Mouse (Mus musculus) forebrain, embryonic 12.5 days (tissue): ENCODE results near the gene Mrps7. TPM values are rescaled to one million over a fixed set of nuclear protein-coding genes. Genes with fewer than 3 reads are reported as not detected.

ENCODE experiments used
- ATAC-seq: fragments of 200-750 bp; cut with Nextera tagmentation; 2 replicates; pipeline ENCODE4 v1.8.0; 2017; ENCODE audit warnings: moderate TSS enrichment; ENCODE audit not compliant: low FRiP score
- H3K27ac ChIP-seq: fragments of 300-500 bp; sonication (generic); 2 replicates; pipeline ENCODE4 v1.5.1; 2016; ENCODE audit warnings: mild to moderate bottlenecking
- H3K27me3 ChIP-seq: fragments of 300-500 bp; sonication (generic); 2 replicates; pipeline ENCODE4 v1.6.1; 2016; ENCODE audit warnings: mild to moderate bottlenecking
- H3K36me3 ChIP-seq: fragments of 300-500 bp; sonication (generic); replicated peaks from 2 replicates; pipeline ENCODE4 v1.6.1; 2016; ENCODE audit warnings: mild to moderate bottlenecking
- H3K4me1 ChIP-seq: fragments of 300-500 bp; sonication (generic); 2 replicates; pipeline ENCODE4 v1.6.1; 2016
- H3K4me2 ChIP-seq: fragments of 300-500 bp; sonication (generic); 2 replicates; pipeline ENCODE4 v1.6.1; 2016; ENCODE audit warnings: mild to moderate bottlenecking, moderate library complexity
- H3K4me3 ChIP-seq: fragments of 300-500 bp; sonication (generic); replicated peaks from 2 replicates; pipeline ENCODE4 v1.5.1; 2016; ENCODE audit warnings: mild to moderate bottlenecking
- H3K9ac ChIP-seq: fragments of 300-500 bp; sonication (generic); 2 replicates; pipeline ENCODE4 v1.6.1; 2016; ENCODE audit warnings: mild to moderate bottlenecking
- H3K9me3 ChIP-seq: fragments of 300-500 bp; sonication (generic); 2 replicates; pipeline ENCODE4 v1.6.1; 2016
- WGBS: fragments of 180-500 bp; shearing (Covaris S2); methylation state at CpG from one replicate; pipeline ENCODE4 v1.1.7; 2016; 5-methylcytosine and 5-hydroxymethylcytosine counted together
- polyA plus RNA-seq: library from polyadenylated mRNA; unstranded; fragments of >200 nt; fragmentation: Nextera tagmentation; extraction: Ambion mirVana; gene quantifications from 2 replicates; pipeline ENCODE4 v1.2.1, GENCODE M21; 2016

Mrps7 gene
- polyA plus RNA-seq, 1 experiment from 2014 or later, result 89.5 TPM

- Histone ChIP-seq H3K9ac (no peak overlapping the region), H3K4me2 (no peak overlapping the region), H3K36me3 (no peaks in the 10 kb centered on the region), H3K4me3 (no peak overlapping the region), H3K9me3 (no peaks in the 10 kb centered on the region), H3K4me1 (no peaks in the 10 kb centered on the region), H3K27me3 (no peaks in the 10 kb centered on the region), H3K27ac (no peak overlapping the region)
- no peak for ATAC-seq
- WGBS, result 81% methylated on average over 4 of the region's 4 CpGs
Measured at GRCm38 (mm10) chr11:115634109-115634508, 30.4 kb downstream of the Mrps7 start.

- H3K4me2 ChIP-seq, result no peak overlapping the region
- ATAC-seq, result no peak
- no peak overlapping the region for H3K27ac ChIP-seq
- H3K4me1 ChIP-seq, result no peaks in the 10 kb centered on the region
- H3K9me3 ChIP-seq, result no peaks in the 10 kb centered on the region
- 84% methylated on average over 8 of the region's 8 CpGs for WGBS
- H3K9ac ChIP-seq, result no peak overlapping the region
- no peaks in the 10 kb centered on the region for H3K27me3 ChIP-seq
- H3K36me3 ChIP-seq, result no peaks in the 10 kb centered on the region
- H3K4me3 ChIP-seq, result no peak overlapping the region
Measured at GRCm38 (mm10) chr11:115635041-115635440, 31.3 kb downstream of the Mrps7 start.

GRCm38 (mm10) chr11:115635484-115635883, 31.8 kb downstream of the Mrps7 start:
- no peak overlapping the region for H3K27ac ChIP-seq
- 73% methylated on average over 8 of the region's 8 CpGs for WGBS
- H3K9me3 ChIP-seq, result no peaks in the 10 kb centered on the region
- no peak overlapping the region for H3K9ac ChIP-seq
- no peak for ATAC-seq
- H3K4me1 ChIP-seq, result no peaks in the 10 kb centered on the region
- no peak overlapping the region for H3K4me3 ChIP-seq
- H3K36me3 ChIP-seq, result no peaks in the 10 kb centered on the region
- H3K27me3 ChIP-seq, result no peaks in the 10 kb centered on the region
- H3K4me2 ChIP-seq, result no peak overlapping the region

- Histone ChIP-seq H3K27me3 (no peaks in the 10 kb centered on the region), H3K9ac (no peak overlapping the region), H3K36me3 (no peaks in the 10 kb centered on the region), H3K27ac (no peak overlapping the region), H3K9me3 (no peaks in the 10 kb centered on the region), H3K4me1 (no peaks in the 10 kb centered on the region), H3K4me3 (no peak overlapping the region), H3K4me2 (no peak overlapping the region)
- ATAC-seq, result no peak
- WGBS, result 78% methylated on average over 3 of the region's 3 CpGs
Measured at GRCm38 (mm10) chr11:115636960-115637359, 33.2 kb downstream of the Mrps7 start.

- no peak overlapping the region for H3K27ac ChIP-seq
- H3K9ac ChIP-seq, result no peak overlapping the region
- no peak for ATAC-seq
- H3K9me3 ChIP-seq, result no peaks in the 10 kb centered on the region
- H3K4me3 ChIP-seq, result no peak overlapping the region
- 89% methylated on average over 5 of the region's 5 CpGs for WGBS
- H3K4me2 ChIP-seq, result no peak overlapping the region
- H3K4me1 ChIP-seq, result no peaks in the 10 kb centered on the region
- peaks cover 4% of the 10 kb centered on the region; the same call in 1 of the 2 replicates for H3K36me3 ChIP-seq
- no peaks in the 10 kb centered on the region for H3K27me3 ChIP-seq
Measured at GRCm38 (mm10) chr11:115638498-115639409, 35.0 kb downstream of the Mrps7 start.

- no peaks in the 10 kb centered on the region for H3K27me3 ChIP-seq
- no peak overlapping the region for H3K27ac ChIP-seq
- H3K36me3 ChIP-seq, result peaks cover 9% of the 10 kb centered on the region
- H3K4me1 ChIP-seq, result no peaks in the 10 kb centered on the region
- 91% methylated on average over 4 of the region's 4 CpGs for WGBS
- H3K4me2 ChIP-seq, result no peak overlapping the region
- no peak overlapping the region for H3K9ac ChIP-seq
- no peaks in the 10 kb centered on the region for H3K9me3 ChIP-seq
- H3K4me3 ChIP-seq, result no peak overlapping the region
- no peak for ATAC-seq
Measured at GRCm38 (mm10) chr11:115639540-115639939, 35.8 kb downstream of the Mrps7 start.

GRCm38 (mm10) chr11:115640311-115640828, 36.6 kb downstream of the Mrps7 start:
- Histone ChIP-seq H3K36me3 (peaks cover 14% of the 10 kb centered on the region), H3K27ac (no peak overlapping the region), H3K9ac (no peak overlapping the region), H3K9me3 (no peaks in the 10 kb centered on the region), H3K4me3 (no peak overlapping the region), H3K4me1 (no peaks in the 10 kb centered on the region), H3K27me3 (no peaks in the 10 kb centered on the region), H3K4me2 (no peak overlapping the region)
- no peak for ATAC-seq
- WGBS, result 82% methylated on average over 3 of the region's 4 CpGs

GRCm38 (mm10) chr11:115640978-115641663, 37.4 kb downstream of the Mrps7 start:
- no peak for ATAC-seq
- Histone ChIP-seq H3K27me3 (no peaks in the 10 kb centered on the region), H3K4me2 (no peak overlapping the region), H3K4me1 (no peaks in the 10 kb centered on the region), H3K27ac (no peak overlapping the region), H3K36me3 (peaks cover 14% of the 10 kb centered on the region), H3K9ac (no peak overlapping the region), H3K4me3 (no peak overlapping the region), H3K9me3 (no peaks in the 10 kb centered on the region)
- WGBS, result 61% methylated on average over 14 of the region's 14 CpGs

- no peak for ATAC-seq
- H3K4me3 ChIP-seq, result no peak overlapping the region
- H3K9me3 ChIP-seq, result no peaks in the 10 kb centered on the region
- H3K4me1 ChIP-seq, result no peaks in the 10 kb centered on the region
- H3K27me3 ChIP-seq, result no peaks in the 10 kb centered on the region
- H3K9ac ChIP-seq, result no peak overlapping the region
- H3K27ac ChIP-seq, result no peak overlapping the region
- WGBS, result 90% methylated on average over 4 of the region's 4 CpGs
- peaks cover 18% of the 10 kb centered on the region for H3K36me3 ChIP-seq
- H3K4me2 ChIP-seq, result no peak overlapping the region
Measured at GRCm38 (mm10) chr11:115641664-115642036, 37.9 kb downstream of the Mrps7 start.

- Histone ChIP-seq H3K27me3 (no peaks in the 10 kb centered on the region), H3K4me3 (no peak overlapping the region), H3K4me2 (no peak overlapping the region), H3K27ac (no peak overlapping the region), H3K4me1 (no peaks in the 10 kb centered on the region), H3K9ac (no peak overlapping the region), H3K36me3 (peaks cover 22% of the 10 kb centered on the region), H3K9me3 (no peaks in the 10 kb centered on the region)
- no peak for ATAC-seq
- WGBS, result 87% methylated on average over 2 of the region's 2 CpGs
Measured at GRCm38 (mm10) chr11:115642705-115643104, 39.0 kb downstream of the Mrps7 start.

- no peak overlapping the region for H3K9ac ChIP-seq
- no peaks in the 10 kb centered on the region for H3K4me1 ChIP-seq
- no peak overlapping the region for H3K27ac ChIP-seq
- H3K27me3 ChIP-seq, result no peaks in the 10 kb centered on the region
- H3K9me3 ChIP-seq, result no peaks in the 10 kb centered on the region
- peaks cover 28% of the 10 kb centered on the region for H3K36me3 ChIP-seq
- 78% methylated on average over 10 of the region's 10 CpGs for WGBS
- no peak for ATAC-seq
- H3K4me3 ChIP-seq, result no peak overlapping the region
- H3K4me2 ChIP-seq, result no peak overlapping the region
Measured at GRCm38 (mm10) chr11:115643265-115643664, 39.5 kb downstream of the Mrps7 start.

- no peak overlapping the region for H3K4me2 ChIP-seq
- H3K9me3 ChIP-seq, result no peaks in the 10 kb centered on the region
- 93% methylated on average over 13 of the region's 13 CpGs for WGBS
- H3K36me3 ChIP-seq, result peaks cover 36% of the 10 kb centered on the region
- no peak for ATAC-seq
- no peaks in the 10 kb centered on the region for H3K27me3 ChIP-seq
- H3K27ac ChIP-seq, result no peak overlapping the region
- H3K9ac ChIP-seq, result no peak overlapping the region
- no peak overlapping the region for H3K4me3 ChIP-seq
- H3K4me1 ChIP-seq, result no peaks in the 10 kb centered on the region
Measured at GRCm38 (mm10) chr11:115644308-115644707, 40.6 kb downstream of the Mrps7 start.
